Comparison of ENCODE assay signal across 10 mouse cellular contexts in the genomic region with DNA sequence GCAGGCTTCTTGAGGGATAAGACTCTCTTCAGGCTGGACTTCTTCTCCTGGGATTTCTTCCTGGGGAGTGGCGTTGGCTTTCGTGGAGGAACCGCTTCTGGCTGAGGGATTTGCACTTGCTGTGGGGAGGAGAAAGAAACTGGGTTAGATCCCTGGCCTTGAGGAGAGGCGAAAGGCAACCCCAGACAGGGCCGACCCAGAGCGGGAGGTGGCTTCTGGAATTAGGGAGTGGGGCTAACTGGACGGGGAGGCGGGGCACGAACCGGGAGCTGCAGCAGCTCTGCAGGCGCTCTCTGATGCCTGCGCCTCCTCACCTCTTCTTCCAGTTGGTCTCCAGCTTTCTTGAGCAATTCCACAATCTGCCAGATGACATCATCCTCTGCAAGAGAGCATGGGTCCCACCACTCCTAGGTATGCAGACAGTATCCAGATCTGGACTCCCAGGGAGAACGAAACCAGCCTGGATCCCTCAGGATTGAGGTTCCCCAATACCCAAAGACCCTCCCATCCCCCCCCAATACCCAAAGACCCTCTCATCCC. TPM values are rescaled to one million over a fixed set of nuclear protein-coding genes. Genes with fewer than 3 reads are reported as not detected.
DNase-seq lines count a peak whose midpoint lies in the region; ATAC-seq and TF ChIP-seq lines count a peak whose summit lies in the region.
"Had no signal": no experiment of that assay in that cellular context is flagged by ENCODE, and none has a peak within 500 bp of the region (broad histone marks: within the 10 kb centered on the region; RNA-seq: fewer than 3 reads in every experiment).

No protein-coding gene starts in this region.

- TF ChIP-seq CTCF in cortical plate, adult 2 months (IDR thresholded peaks at IDR 0.05; ENCODE audit: extremely low read depth, insufficient read depth, low read length) = no peak
- no peak for TF ChIP-seq CTCF in olfactory bulb, adult 2 months (IDR thresholded peaks at IDR 0.05; ENCODE audit: insufficient read depth, low read depth, low read length)

- H3K9ac ChIP-seq in hindbrain, embryonic 16.5 days (ENCODE audit: low read depth, low read length) = peak overlapping the region; percentile 29
- no peak overlapping the region for H3K9ac ChIP-seq in liver, embryonic 12.5 days
- H3K9ac ChIP-seq: embryonic facial prominence, embryonic 15.5 days had no signal

- no peaks in the 10 kb centered on the region for H3K9me3 ChIP-seq in hindbrain, embryonic 16.5 days (ENCODE audit: control insufficient read depth, low read length)
- no peaks in the 10 kb centered on the region for H3K9me3 ChIP-seq in liver, embryonic 12.5 days (replicated peaks)
- H3K9me3 ChIP-seq: embryonic facial prominence, embryonic 15.5 days had no signal

- peak; percentile 17 for DNase-seq in right cerebral cortex, postnatal 4 days
- DNase-seq in right cerebral cortex, postnatal 14 days = no peak
- no peak for DNase-seq in cerebellum, postnatal 10 days

- ATAC-seq in hindbrain, embryonic 16.5 days = peak; percentile 37
- ATAC-seq in liver, embryonic 12.5 days = no peak
- ATAC-seq: activated CD4-positive, CD25-positive, alpha-beta regulatory T cell, adult 4 months had no signal

- H3K4me2 ChIP-seq in hindbrain, embryonic 16.5 days (ENCODE audit: low read length) = peak overlapping the region; percentile 38
- H3K4me2 ChIP-seq in liver, embryonic 12.5 days = no peak overlapping the region
- H3K4me2 ChIP-seq: embryonic facial prominence, embryonic 15.5 days had no signal

- peaks cover 5% of the 10 kb centered on the region for H3K27me3 ChIP-seq in hindbrain, embryonic 16.5 days (replicated peaks; ENCODE audit: control insufficient read depth, insufficient read depth, low read length)
- peaks cover 41% of the 10 kb centered on the region for H3K27me3 ChIP-seq in liver, embryonic 12.5 days (replicated peaks)

- no peaks in the 10 kb centered on the region for H3K36me3 ChIP-seq in hindbrain, embryonic 16.5 days (ENCODE audit: control insufficient read depth, insufficient read depth, low read length)
- no peaks in the 10 kb centered on the region for H3K36me3 ChIP-seq in liver, embryonic 12.5 days
- H3K36me3 ChIP-seq: embryonic facial prominence, embryonic 15.5 days had no signal

- WGBS in hindbrain, embryonic 16.5 days = 61% methylated on average over 13 of the region's 13 CpGs
- WGBS in olfactory bulb, adult 2 months = 44% methylated on average over 13 of the region's 13 CpGs
- WGBS in liver, embryonic 12.5 days (ENCODE audit: insufficient replicate concordance) = 76% methylated on average over 13 of the region's 13 CpGs

- TF ChIP-seq POLR2A in cortical plate, adult 2 months (IDR thresholded peaks at IDR 0.05; ENCODE audit: extremely low read depth, insufficient read depth, low read length) = no peak
- peak; percentile 47; the same call in 1 of the 2 replicates for TF ChIP-seq POLR2A in olfactory bulb, adult 2 months (IDR thresholded peaks at IDR 0.05; ENCODE audit: insufficient read depth, low read depth, low read length)

- H3K4me1 ChIP-seq in cortical plate, adult 2 months (ENCODE audit: control insufficient read depth, insufficient read depth, low read length) = peaks cover 7% of the 10 kb centered on the region
- peaks cover 19% of the 10 kb centered on the region for H3K4me1 ChIP-seq in hindbrain, embryonic 16.5 days (ENCODE audit: control insufficient read depth, insufficient read depth, low read depth, low read length)
- H3K4me1 ChIP-seq in olfactory bulb, adult 2 months (ENCODE audit: control insufficient read depth, insufficient read depth, low read length) = peaks cover 32% of the 10 kb centered on the region
- H3K4me1 ChIP-seq in liver, embryonic 12.5 days = peaks cover 12% of the 10 kb centered on the region

- H3K27ac ChIP-seq in cortical plate, adult 2 months (ENCODE audit: insufficient read depth, low read length) = peak overlapping the region; percentile 70
- peak overlapping the region; percentile 84 for H3K27ac ChIP-seq in hindbrain, embryonic 16.5 days (ENCODE audit: low read depth, low read length)
- peak overlapping the region; percentile 95 for H3K27ac ChIP-seq in olfactory bulb, adult 2 months (ENCODE audit: insufficient read depth, low read depth, low read length)
- no peak overlapping the region for H3K27ac ChIP-seq in liver, embryonic 12.5 days
- H3K27ac ChIP-seq: embryonic facial prominence, embryonic 15.5 days had no signal

- no peak overlapping the region for H3K4me3 ChIP-seq in cortical plate, adult 2 months (ENCODE audit: insufficient read depth, low read length)
- H3K4me3 ChIP-seq in hindbrain, embryonic 16.5 days (ENCODE audit: low read length) = peak overlapping the region; percentile 11; the same call in 1 of the 2 replicates
- peak overlapping the region; percentile 9; the same call in 1 of the 2 replicates for H3K4me3 ChIP-seq in olfactory bulb, adult 2 months (ENCODE audit: insufficient read depth, low read depth, low read length)
- H3K4me3 ChIP-seq in liver, embryonic 12.5 days = no peak overlapping the region
- H3K4me3 ChIP-seq: embryonic facial prominence, embryonic 15.5 days had no signal

RNA-seq across cellular contexts. Expression of a gene that starts 9.7 kb away (rescaled TPM):
- 7.6 and 7.9 TPM in 2 replicates for polyA plus RNA-seq in cortical plate, adult 2 months (2012; rRNA removed)
- polyA plus RNA-seq in hindbrain, embryonic 16.5 days (2015; fragmentation: Nextera tagmentation; extraction: Ambion mirVana) = 2.4 TPM in 2 replicates
- polyA plus RNA-seq in olfactory bulb, adult 2 months (2012; ENCODE audit: insufficient read depth, insufficient read length, low replicate concordance, missing spikeins) = not detected in 2 replicates
- polyA plus RNA-seq in liver, embryonic 12.5 days (2016; fragmentation: Nextera tagmentation; extraction: Ambion mirVana) = 0.17 and 0.25 TPM in 2 replicates

RNA-seq across cellular contexts. Expression of a gene that starts 38.2 kb away (rescaled TPM):
- polyA plus RNA-seq in cortical plate, adult 2 months (2012; rRNA removed) = not detected in 2 replicates
- not detected in 2 replicates for polyA plus RNA-seq in hindbrain, embryonic 16.5 days (2015; fragmentation: Nextera tagmentation; extraction: Ambion mirVana)
- not detected in 2 replicates for polyA plus RNA-seq in olfactory bulb, adult 2 months (2012; ENCODE audit: insufficient read depth, insufficient read length, low replicate concordance, missing spikeins)
- 0.51 and 0.73 TPM in 2 replicates for polyA plus RNA-seq in liver, embryonic 12.5 days (2016; fragmentation: Nextera tagmentation; extraction: Ambion mirVana)
- polyA plus RNA-seq: liver, adult 2 months had no signal

RNA-seq across cellular contexts. Expression of a gene that starts 46.3 kb away (rescaled TPM):
- 46.5 and 50.0 TPM in 2 replicates for polyA plus RNA-seq in cortical plate, adult 2 months (2012; rRNA removed)
- polyA plus RNA-seq in hindbrain, embryonic 16.5 days (2015; fragmentation: Nextera tagmentation; extraction: Ambion mirVana) = 76.5 and 88.8 TPM in 2 replicates
- polyA plus RNA-seq in olfactory bulb, adult 2 months (2012; ENCODE audit: insufficient read depth, insufficient read length, low replicate concordance, missing spikeins) = not detected in 2 replicates
- polyA plus RNA-seq in liver, embryonic 12.5 days (2016; fragmentation: Nextera tagmentation; extraction: Ambion mirVana) = 87.0 and 92.4 TPM in 2 replicates

RNA-seq across cellular contexts. Expression of a gene that starts 47.2 kb away (rescaled TPM):
- polyA plus RNA-seq in cortical plate, adult 2 months (2012; rRNA removed) = 0.32 and 0.40 TPM in 2 replicates
- polyA plus RNA-seq in hindbrain, embryonic 16.5 days (2015; fragmentation: Nextera tagmentation; extraction: Ambion mirVana) = not detected in 2 replicates
- not detected in 2 replicates for polyA plus RNA-seq in olfactory bulb, adult 2 months (2012; ENCODE audit: insufficient read depth, insufficient read length, low replicate concordance, missing spikeins)
- polyA plus RNA-seq in liver, embryonic 12.5 days (2016; fragmentation: Nextera tagmentation; extraction: Ambion mirVana) = not detected in 2 replicates
- polyA plus RNA-seq: activated CD4-positive, CD25-positive, alpha-beta regulatory T cell, adult 4 months; liver, adult 2 months had no signal

Comparison
In these comparisons a context has a peak if more than half of its experiments do, and no peak if none do; other contexts are left out.
1. H3K4me3 ChIP-seq: peak in hindbrain, embryonic 16.5 days (single experiment) and olfactory bulb, adult 2 months (single experiment); none in cortical plate, adult 2 months (single experiment) and liver, embryonic 12.5 days (single experiment).
2. RNA of a gene that starts 46.3 kb away (polyA plus RNA-seq): 87.0 to 92.4 TPM in liver, embryonic 12.5 days, 76.5 to 88.8 TPM in hindbrain, embryonic 16.5 days and 46.5 to 50.0 TPM in cortical plate, adult 2 months; not detected in olfactory bulb, adult 2 months; every median in the first group is over 10 times any median in the second.